Mouse (Mus musculus) neural tube, embryonic 14.5 days (tissue): ENCODE measurements around the gene Gale. TPM values are rescaled to one million over a fixed set of nuclear protein-coding genes. Genes with fewer than 3 reads are reported as not detected.

ENCODE experiments used
- ATAC-seq: fragments of 200-750 bp; cut with Nextera tagmentation; 2 replicates; pipeline ENCODE4 v1.8.0; 2017; ENCODE audit warnings: low read depth, mild to moderate bottlenecking, moderate TSS enrichment, moderate library complexity
- H3K27ac ChIP-seq: fragments of 300-500 bp; sonication (generic); 2 replicates; pipeline ENCODE4 v1.5.1; 2014; ENCODE audit warnings: low read depth, mild to moderate bottlenecking, control low read depth, low read length, moderate library complexity, mixed read lengths
- H3K27me3 ChIP-seq: fragments of 300-500 bp; sonication (generic); 2 replicates; pipeline ENCODE4 v1.6.1; 2014; ENCODE audit warnings: low read length; ENCODE audit not compliant: control insufficient read depth, insufficient read depth
- H3K36me3 ChIP-seq: fragments of 300-500 bp; sonication (generic); 2 replicates; pipeline ENCODE4 v1.6.1; 2014; ENCODE audit warnings: low read length, mixed read lengths; ENCODE audit not compliant: control insufficient read depth, insufficient read depth
- H3K4me1 ChIP-seq: fragments of 300-500 bp; sonication (generic); 2 replicates; pipeline ENCODE4 v1.6.1; 2014; ENCODE audit warnings: low read length; ENCODE audit not compliant: control insufficient read depth, insufficient read depth
- H3K4me2 ChIP-seq: fragments of 300-500 bp; sonication (generic); 2 replicates; pipeline ENCODE4 v1.6.1; 2014; ENCODE audit warnings: mild to moderate bottlenecking, low read depth, low read length, control low read depth
- H3K4me3 ChIP-seq: fragments of 300-500 bp; sonication (generic); 2 replicates; pipeline ENCODE4 v1.5.1; 2014; ENCODE audit warnings: low read depth, low read length, control low read depth, mixed read lengths
- H3K9ac ChIP-seq: fragments of 300-500 bp; sonication (generic); replicated peaks from 2 replicates; pipeline ENCODE4 v1.6.1; 2014; ENCODE audit warnings: low read depth, mild to moderate bottlenecking, control low read depth, low read length, mixed read lengths
- H3K9me3 ChIP-seq: fragments of 300-500 bp; sonication (generic); 2 replicates; pipeline ENCODE4 v1.6.1; 2016; ENCODE audit warnings: low read length; ENCODE audit not compliant: control insufficient read depth
- WGBS: fragments of 180-500 bp; shearing (Covaris S2); extraction: QIAGEN DNeasy Blood & Tissue Kit; methylation state at CpG from one replicate; pipeline ENCODE4 v1.1.7; 2014; 5-methylcytosine and 5-hydroxymethylcytosine counted together
- polyA plus RNA-seq: library from polyadenylated mRNA; unstranded; fragments of >200 nt; fragmentation: Nextera tagmentation; extraction: Ambion mirVana; gene quantifications from 2 replicates; pipeline ENCODE4 v1.2.1, GENCODE M21; 2014

The Gale gene
- polyA plus RNA-seq, 1 experiment from 2014 or later, result 44.1 TPM

DNA sequence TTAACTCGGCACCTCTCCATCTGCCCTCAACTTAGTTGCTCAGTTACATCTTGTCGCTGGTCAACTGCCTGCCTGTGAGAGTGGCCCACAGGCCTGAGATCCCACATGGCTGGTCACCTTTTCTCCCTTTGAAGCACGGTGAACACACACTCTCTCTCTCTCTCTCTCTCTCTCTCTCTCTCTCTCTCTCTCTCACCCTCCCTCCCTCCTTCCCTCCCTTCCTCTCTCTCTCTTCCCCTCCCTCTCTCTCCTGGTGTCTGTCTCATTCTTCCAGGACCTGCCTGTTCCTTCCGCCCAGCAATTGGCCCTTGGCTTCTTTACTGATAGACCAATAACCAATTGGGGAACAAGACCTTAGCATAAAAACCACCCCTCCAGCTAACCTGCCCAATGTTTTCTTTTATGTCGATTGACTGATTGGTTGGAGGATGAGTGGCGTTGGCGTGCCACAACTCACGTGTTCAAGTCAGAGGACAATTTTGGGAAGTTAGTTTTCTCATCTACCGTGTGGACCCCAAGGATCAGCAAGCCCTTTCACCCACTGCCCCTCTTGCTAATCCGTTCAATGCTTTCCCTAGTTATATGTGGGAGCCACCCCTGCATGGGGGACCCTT lies 37.2 kb upstream of the Gale start:
- no peak overlapping the region for H3K9ac ChIP-seq
- no peak overlapping the region for H3K27ac ChIP-seq
- H3K9me3 ChIP-seq, result no peaks in the 10 kb centered on the region
- no peak overlapping the region for H3K4me2 ChIP-seq
- no peak for ATAC-seq
- peaks cover 6% of the 10 kb centered on the region for H3K4me1 ChIP-seq
- no peaks in the 10 kb centered on the region for H3K27me3 ChIP-seq
- WGBS, result 90% methylated on average over 10 of the region's 10 CpGs
- H3K4me3 ChIP-seq, result no peak overlapping the region
- H3K36me3 ChIP-seq, result peaks cover 2% of the 10 kb centered on the region

GRCm38 (mm10) chr4:135926861-135927260 lies 36.7 kb upstream of the Gale start:
- ATAC-seq, result no peak
- WGBS, result 96% methylated on average over 3 of the region's 3 CpGs
- no peak overlapping the region for H3K27ac ChIP-seq

GRCm38 (mm10) chr4:135928376-135928775 lies 35.2 kb upstream of the Gale start:
- no peaks in the 10 kb centered on the region for H3K4me1 ChIP-seq
- WGBS, result 83% methylated on average over 9 of the region's 9 CpGs
- H3K36me3 ChIP-seq, result peaks cover 2% of the 10 kb centered on the region
- ATAC-seq, result no peak
- no peaks in the 10 kb centered on the region for H3K9me3 ChIP-seq
- H3K4me3 ChIP-seq, result no peak overlapping the region
- no peak overlapping the region for H3K4me2 ChIP-seq
- H3K27ac ChIP-seq, result no peak overlapping the region
- H3K27me3 ChIP-seq, result no peaks in the 10 kb centered on the region
- no peak overlapping the region for H3K9ac ChIP-seq

More at GRCm38 (mm10) chr4:135926861-135927260, 36.7 kb upstream of the Gale start:
- Histone ChIP-seq H3K4me3 (no peak overlapping the region), H3K36me3 (peaks cover 2% of the 10 kb centered on the region), H3K9ac (no peak overlapping the region), H3K27me3 (no peaks in the 10 kb centered on the region), H3K9me3 (no peaks in the 10 kb centered on the region), H3K4me1 (peaks cover 2% of the 10 kb centered on the region), H3K4me2 (no peak overlapping the region)

DNA sequence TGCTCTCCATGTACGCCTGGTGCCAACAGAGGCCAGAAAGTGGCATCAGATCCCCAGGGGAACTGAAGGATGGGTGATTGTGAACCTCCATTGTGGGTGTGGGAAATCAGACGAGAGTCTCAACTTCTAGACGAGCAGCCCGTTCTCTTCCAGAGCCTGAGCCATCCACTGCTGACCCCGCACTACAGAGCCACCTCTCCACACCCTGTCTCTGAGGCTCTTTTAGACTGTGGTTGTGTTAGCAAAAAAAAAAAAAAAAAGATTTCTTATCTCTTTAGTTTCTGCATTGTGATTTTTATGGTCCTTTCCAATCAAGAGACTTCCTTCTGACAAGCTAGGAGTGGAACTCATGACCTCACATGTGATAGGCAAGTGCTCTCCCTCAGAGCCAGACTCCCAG lies 34.1 kb upstream of the Gale start:
- Histone ChIP-seq H3K9ac (no peak overlapping the region), H3K4me2 (no peak overlapping the region), H3K4me3 (no peak overlapping the region), H3K27ac (no peak overlapping the region), H3K36me3 (peaks cover 7% of the 10 kb centered on the region), H3K9me3 (no peaks in the 10 kb centered on the region), H3K27me3 (no peaks in the 10 kb centered on the region), H3K4me1 (no peaks in the 10 kb centered on the region)
- 90% methylated on average over 5 of the region's 5 CpGs for WGBS
- ATAC-seq, result no peak

GRCm38 (mm10) chr4:135929828-135930227 lies 33.7 kb upstream of the Gale start:
- no peak overlapping the region for H3K4me3 ChIP-seq
- no peaks in the 10 kb centered on the region for H3K4me1 ChIP-seq
- 96% methylated on average over 9 of the region's 9 CpGs for WGBS
- no peaks in the 10 kb centered on the region for H3K27me3 ChIP-seq
- no peak overlapping the region for H3K4me2 ChIP-seq
- peaks cover 7% of the 10 kb centered on the region for H3K36me3 ChIP-seq
- H3K9ac ChIP-seq, result no peak overlapping the region
- ATAC-seq, result no peak
- no peaks in the 10 kb centered on the region for H3K9me3 ChIP-seq
- H3K27ac ChIP-seq, result no peak overlapping the region

DNA sequence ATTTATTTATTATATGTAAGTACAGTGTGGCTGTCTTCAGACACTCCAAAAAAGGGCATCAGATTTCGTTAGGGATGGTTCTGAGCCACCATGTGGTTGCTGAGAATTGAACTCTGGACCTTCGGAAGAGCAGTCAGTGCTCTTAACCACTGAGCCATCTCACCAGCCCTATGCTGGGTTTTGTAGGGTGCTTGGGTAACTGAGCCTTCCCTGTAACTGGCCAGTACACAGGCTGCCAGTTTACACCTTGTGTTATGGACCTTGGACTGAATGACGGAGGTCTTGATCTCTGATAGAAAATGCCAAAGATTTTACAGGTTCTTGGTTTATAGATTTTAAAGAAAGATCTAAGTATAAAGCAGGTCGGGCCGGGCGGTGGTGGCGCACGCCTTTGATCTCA lies 33.3 kb upstream of the Gale start:
- no peak for ATAC-seq
- Histone ChIP-seq H3K27me3 (no peaks in the 10 kb centered on the region), H3K9me3 (no peaks in the 10 kb centered on the region), H3K4me2 (no peak overlapping the region), H3K9ac (no peak overlapping the region), H3K4me3 (no peak overlapping the region), H3K4me1 (no peaks in the 10 kb centered on the region), H3K27ac (no peak overlapping the region), H3K36me3 (peaks cover 7% of the 10 kb centered on the region)
- WGBS, result 94% methylated on average over 8 of the region's 8 CpGs

GRCm38 (mm10) chr4:135931832-135932231 lies 31.7 kb upstream of the Gale start:
- Histone ChIP-seq H3K27ac (no peak overlapping the region), H3K9ac (no peak overlapping the region), H3K4me1 (no peaks in the 10 kb centered on the region), H3K4me2 (no peak overlapping the region), H3K9me3 (no peaks in the 10 kb centered on the region), H3K4me3 (no peak overlapping the region), H3K27me3 (no peaks in the 10 kb centered on the region), H3K36me3 (peaks cover 7% of the 10 kb centered on the region)
- ATAC-seq, result no peak
- 63% methylated on average over 5 of the region's 5 CpGs for WGBS

GRCm38 (mm10) chr4:135934708-135935500 lies 28.6 kb upstream of the Gale start:
- no peaks in the 10 kb centered on the region for H3K4me1 ChIP-seq
- peaks cover 10% of the 10 kb centered on the region for H3K36me3 ChIP-seq
- no peak overlapping the region for H3K27ac ChIP-seq
- H3K27me3 ChIP-seq, result no peaks in the 10 kb centered on the region
- H3K4me3 ChIP-seq, result no peak overlapping the region
- 57% methylated on average over 12 of the region's 12 CpGs for WGBS
- no peak overlapping the region for H3K9ac ChIP-seq
- H3K4me2 ChIP-seq, result no peak overlapping the region
- H3K9me3 ChIP-seq, result no peaks in the 10 kb centered on the region
- no peak for ATAC-seq

GRCm38 (mm10) chr4:135935502-135935901 lies 28.0 kb upstream of the Gale start:
- Histone ChIP-seq H3K36me3 (peaks cover 13% of the 10 kb centered on the region), H3K9me3 (no peaks in the 10 kb centered on the region), H3K27me3 (no peaks in the 10 kb centered on the region), H3K9ac (no peak overlapping the region), H3K4me3 (no peak overlapping the region), H3K4me2 (no peak overlapping the region), H3K4me1 (no peaks in the 10 kb centered on the region), H3K27ac (no peak overlapping the region)
- ATAC-seq, result no peak
- 81% methylated on average over 5 of the region's 5 CpGs for WGBS
